Mouse (Mus musculus): ENCODE measurements around the gene Zfp146.
"Not testable (repeated sequence)": the region's sequence is repeated elsewhere in the genome, so short reads cannot be mapped to it uniquely, and the experiment has no call there.

Zfp146 gene

DNA sequence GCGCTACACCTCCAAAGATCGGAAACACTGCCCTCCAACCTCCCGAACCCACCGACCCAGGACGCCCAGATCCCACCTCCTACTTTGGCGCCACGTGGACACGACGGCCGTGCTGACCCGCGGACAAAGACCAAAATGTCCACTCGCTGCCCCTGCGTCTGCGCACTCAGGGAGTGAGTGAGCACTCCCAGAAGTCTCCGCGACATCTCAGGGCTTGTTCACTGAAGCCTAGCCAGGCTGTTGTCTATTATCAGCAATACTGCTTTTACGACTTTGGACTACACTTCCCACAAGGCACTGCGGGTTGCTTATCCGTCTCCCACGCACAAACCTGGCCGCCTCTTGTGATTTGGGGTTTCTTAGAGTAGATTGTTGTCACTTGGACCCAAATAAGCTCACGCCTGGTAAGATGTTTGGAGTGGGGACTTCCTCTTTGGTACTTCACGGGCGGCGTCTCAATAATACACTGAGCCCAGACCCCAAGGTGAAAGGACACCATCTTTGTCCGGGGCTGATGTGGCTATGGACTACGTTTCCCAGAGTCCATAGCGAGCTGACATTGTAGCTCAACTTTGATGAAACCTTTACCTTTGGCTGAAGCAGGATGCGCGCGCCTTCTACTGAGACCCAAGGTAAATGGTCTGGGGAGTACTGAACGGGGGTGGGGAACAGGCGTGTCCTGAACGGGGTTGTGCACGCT is at the start of gene Zfp146:
Gene Zfp146, minus strand, starts transcription at position 168 of the 700 bp plus-strand sequence.
- DNase-seq (ENCODE audit: low spot score in 2 of 2), result peak; percentile 87 to 88

DNA sequence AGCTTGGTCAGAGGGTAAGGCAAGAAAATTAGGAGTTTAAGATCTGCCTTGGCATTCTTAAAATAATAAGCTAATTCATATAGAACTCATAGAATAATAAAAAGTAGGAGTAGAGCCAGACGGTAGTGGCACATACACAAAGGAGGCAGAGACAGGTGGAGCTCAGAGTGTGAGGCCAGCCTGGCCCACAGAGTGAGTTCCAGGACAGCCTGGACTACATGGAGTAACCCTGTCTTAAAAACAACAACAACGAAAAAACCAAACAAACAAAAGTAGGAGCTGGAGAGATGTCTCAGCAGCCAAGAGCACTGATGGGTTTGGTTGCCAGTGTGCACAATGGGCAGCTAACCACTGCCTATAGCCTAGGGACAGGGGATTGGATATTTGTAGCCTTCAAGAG is 47.7 kb upstream of the Zfp146 start:
- no peak for DNase-seq (ENCODE audit: low spot score in 2 of 2)

DNA sequence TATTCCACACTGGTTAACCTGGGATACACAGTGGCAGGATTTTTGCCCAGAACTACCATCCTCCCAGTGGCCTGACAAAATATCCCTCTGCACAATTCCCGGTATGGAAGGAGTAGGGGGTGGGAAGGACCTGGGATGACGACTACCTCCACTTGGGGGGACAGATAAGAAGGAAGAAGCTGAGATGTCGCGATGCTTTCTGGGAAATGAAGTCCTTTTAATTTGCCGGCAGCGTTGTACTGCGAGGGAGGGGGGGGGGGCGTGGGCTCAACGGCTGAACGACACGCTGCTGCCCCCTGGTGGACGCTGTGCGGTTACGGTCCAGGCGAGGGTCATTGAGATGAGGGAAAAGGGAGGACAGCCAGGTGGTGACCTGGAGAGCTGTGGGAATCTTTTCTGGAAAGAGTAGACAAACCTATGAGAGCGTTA is 47.2 kb upstream of the Zfp146 start:
- peak; percentile 59 to 68 for DNase-seq (ENCODE audit: low spot score in 2 of 2)

DNA sequence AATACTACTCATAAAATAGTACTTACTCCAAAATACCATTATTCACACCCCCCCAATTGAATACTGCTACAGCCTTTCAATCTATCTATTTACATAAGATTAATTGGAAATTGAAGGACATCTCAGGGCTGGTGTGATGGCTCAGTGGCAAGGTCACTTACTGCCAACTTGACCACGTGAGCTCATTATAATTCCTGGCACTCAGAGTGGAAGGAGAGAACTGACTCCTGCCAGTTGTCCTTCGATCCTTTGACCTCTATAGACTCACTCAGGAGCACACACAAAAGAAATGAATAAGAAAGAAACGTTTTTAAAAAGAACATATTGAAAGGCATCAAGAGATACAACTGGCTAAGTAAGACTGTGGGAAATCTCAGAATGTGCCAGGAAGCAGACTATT is 46.3 kb upstream of the Zfp146 start:
- DNase-seq (ENCODE audit: low spot score in 2 of 2), result no peak

DNA sequence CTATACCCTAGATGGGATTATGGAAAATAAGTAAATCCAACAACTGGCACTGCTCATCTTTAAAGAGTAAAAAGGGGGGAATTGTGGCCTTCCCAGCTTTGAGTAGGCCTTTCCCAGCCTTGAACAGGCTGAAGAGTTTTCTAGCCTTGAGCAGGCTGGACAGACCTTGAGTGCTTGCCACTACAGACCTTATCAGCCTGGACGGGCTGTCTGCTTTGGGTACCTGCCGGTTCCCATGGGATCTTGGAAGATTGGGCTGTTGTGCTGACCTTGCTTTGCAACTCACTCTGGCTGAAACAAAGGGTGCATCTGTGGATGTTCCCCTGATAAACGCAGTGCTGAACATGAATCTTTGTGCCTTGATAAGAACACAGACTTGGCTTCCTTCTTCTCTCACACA is 44.3 kb upstream of the Zfp146 start:
- DNase-seq (ENCODE audit: low spot score in 2 of 2), result no peak

DNA sequence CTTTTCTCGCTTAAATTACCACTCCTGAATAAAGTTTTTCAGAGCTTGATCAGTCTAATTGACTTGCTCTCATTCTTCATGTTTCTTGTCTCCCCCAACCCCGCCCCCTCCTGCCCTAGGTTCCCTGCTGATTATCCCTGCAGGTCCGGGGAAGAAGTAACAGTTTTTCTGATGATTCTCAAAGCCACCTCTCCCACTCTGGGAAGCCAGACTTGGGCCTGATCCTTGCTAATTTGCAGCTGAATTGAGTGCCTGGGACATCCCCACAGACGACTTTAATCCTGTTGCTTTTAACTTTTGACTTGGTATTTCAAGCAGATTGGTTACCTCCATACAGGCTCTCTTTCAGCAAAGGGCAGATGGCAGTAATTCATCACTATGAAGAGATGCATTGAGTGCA is 41.5 kb upstream of the Zfp146 start:
- no peak for DNase-seq (ENCODE audit: low spot score in 2 of 2)

DNA sequence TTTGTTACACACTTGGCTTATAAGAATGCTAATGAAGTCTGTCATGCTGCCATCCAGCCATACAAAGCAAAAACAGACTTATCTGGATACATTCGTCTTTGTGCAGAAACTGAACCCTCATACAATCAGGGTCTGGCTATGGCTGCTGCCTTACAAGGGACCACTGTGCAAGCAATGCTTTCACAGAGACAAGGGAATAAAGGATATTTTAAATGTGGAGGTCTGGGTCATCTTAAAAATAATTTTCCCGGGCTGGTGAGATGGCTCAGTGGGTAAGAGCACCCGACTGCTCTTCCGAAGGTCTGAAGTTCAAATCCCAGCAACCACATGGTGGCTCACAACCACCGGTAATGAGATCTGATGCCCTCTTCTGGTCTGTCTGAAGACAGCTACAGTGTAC is 36.8 kb upstream of the Zfp146 start:
- DNase-seq (ENCODE audit: low spot score in 2 of 2), result not testable (repeated sequence)

DNA sequence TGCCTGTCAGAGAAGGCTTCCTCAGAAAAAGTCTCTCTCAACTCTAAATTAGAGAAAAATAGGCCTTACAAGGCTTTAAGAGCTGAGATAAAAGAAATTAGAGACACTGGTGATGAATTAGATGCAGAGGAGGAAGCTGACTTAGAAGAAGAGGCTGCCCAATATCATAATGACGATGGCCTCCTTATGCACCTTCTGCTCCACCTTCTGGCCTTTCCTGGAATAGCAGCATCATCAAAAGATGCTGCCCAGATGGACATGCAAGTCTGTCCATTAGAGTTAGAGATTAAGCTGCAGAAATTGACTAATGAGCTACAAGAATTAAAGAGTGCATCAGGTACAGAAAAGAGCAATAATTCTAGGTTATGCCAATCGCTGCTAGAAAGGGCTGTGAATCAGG is 35.8 kb upstream of the Zfp146 start:
- peak; percentile 53 to 64 for DNase-seq (ENCODE audit: low spot score in 2 of 2)

DNA sequence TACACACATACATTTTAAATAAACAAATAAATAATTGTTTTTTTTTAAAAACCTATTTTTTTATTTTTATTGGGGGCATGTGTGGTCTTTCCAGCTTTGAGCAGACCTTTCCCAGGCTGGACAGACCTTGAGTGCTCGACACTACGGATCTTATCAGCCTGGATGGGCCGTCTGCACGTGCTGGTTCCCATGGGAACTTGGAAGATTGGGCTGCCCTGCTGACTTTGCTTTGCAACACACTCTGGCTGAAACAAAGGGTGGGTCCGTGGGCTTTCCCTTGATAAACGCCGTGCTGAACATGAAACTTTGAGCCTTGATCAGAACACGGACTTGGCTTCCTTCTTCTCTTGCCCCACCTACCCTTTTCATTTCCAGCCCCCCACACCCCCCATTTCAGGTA is 34.8 kb upstream of the Zfp146 start:
- DNase-seq (ENCODE audit: low spot score in 2 of 2), result no peak

DNA sequence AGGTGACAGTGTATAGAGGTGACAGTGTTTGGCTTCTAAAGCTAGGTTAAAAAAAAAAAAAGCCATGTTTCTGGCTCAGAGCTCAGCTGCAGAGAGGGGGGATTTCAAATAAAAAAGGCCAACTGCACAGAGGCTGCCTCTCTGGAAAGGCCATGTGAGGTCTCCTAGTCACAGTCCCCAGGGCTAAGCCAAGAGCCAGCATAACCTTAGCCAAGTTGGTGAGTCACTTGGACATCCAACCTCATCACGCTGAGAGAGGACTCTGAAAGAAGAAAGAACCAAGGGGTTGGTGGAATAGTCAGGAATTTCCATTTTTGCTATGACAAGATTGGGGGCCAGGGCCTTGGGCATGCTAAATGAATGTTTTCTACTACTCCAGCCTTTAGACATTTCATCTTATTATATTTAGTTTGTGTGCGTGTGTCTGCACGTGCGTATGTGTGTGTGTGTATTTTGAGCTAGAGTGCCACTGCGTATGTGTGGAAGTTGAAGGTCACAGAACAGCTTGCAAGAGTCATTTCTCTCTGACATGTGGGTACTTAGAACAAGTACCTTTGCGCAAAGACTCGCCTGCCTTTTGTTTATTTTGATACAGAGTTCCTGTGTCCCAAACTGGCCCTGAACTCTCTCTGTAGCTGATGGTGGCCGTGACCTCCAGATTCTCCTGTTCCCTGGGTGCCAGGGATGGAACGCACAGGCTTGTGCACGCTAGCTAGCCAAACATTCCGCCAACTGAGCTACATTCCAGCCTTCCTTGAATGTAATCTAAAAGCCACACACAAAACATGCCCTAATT is 33.5 kb upstream of the Zfp146 start:
- DNase-seq (ENCODE audit: low spot score in 2 of 2), result no peak

DNA sequence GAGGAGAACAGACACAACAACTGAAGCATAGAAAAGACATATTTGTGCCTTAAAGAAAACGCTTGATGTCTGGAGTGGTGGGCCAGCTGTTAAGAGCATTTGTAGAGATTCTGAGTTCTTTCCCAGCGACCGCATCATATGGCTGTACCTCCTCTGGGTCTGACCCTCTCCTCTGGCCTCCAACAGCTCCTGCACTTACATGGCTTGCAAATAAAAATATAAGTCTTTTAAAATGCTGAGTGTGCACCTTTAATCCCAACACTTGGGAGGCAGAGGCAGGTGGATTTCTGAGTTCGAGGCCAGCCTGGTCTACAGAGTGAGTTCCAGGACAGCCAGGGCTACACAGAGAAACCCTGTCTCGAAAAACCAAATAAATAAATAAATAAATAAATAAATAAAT is 31.1 kb upstream of the Zfp146 start:
- DNase-seq (ENCODE audit: low spot score in 2 of 2), result not testable (repeated sequence)

DNA sequence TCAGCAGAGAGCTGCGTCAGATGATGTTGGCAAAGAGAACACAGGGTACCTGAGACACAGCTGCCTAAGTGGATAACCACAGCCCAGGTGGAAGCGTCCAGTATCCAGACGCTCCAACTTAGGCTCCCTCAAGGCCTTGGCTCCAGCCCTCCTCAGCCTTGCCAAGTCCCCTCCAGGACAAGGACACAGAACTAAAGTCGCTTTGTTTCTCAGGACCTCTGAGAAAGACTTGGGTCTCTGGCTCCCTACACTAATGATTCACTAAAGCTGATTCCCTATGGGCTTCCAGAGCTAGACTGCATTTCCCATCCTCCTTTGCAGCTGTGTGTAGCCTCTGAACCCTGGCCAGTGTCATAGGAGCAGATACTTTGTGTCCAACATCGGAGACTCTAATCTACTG is 30.6 kb upstream of the Zfp146 start:
- no peak for DNase-seq (ENCODE audit: low spot score in 2 of 2)

DNA sequence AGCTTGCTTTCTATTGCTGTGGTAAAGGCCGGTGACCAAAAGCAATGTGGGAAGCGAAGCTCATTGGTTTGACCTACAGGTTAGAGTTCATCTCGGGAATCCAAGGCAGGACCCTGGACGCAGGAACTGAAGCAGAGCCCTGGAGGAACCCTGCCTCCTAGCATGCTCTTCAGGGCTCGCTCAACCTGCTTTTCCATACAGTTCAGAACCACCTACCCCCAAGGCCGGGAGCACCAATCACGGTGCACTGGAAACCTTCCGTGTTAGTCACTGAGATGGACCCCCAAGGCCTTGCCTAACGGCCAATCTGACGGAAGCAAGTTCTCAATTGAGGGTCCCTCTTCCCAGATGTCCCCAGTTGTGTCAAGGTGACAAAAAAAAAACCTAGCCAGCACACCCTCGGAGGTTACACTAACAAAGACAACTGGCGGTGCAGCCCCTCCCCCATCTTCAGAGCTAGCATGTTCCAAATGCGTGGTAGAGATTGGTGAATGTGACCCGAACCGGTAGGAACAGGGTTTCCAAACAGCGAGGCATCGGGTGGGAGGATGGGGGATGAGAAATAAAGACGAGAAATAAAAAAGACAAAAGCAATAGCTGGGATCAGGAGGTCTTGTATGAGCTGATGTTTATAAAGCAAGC is 30.1 kb upstream of the Zfp146 start:
- no peak for DNase-seq (ENCODE audit: low spot score in 2 of 2)

DNA sequence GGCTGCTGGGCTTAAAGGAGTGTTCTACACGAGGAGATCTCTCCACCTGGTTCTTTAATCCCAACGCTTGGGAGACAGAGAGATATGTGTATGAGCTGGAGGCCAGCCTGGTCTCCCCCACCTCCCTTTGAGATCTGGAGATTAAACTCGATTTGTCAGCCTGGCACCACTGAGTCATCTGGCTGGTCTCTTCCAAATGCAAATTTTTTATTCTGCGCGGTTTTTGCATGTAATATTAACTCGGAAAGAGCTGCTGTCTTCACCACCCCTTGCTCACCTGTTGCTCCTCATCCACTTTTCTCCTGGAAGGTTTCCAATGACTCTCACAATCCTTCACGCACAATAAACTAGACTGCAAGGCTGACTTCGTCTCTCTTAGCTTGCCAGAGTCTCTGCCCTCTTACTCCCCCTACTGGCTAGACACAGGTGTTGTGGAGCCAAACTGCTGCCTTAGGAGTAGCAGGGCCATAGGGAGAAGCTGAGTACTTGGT is 29.0 kb upstream of the Zfp146 start, which contains the start of gene Capns1:
Gene Capns1, minus strand, starts transcription at position 331 of the 491 bp plus-strand sequence.
- DNase-seq (ENCODE audit: low spot score in 2 of 2), result peak; percentile 63 to 64

DNA sequence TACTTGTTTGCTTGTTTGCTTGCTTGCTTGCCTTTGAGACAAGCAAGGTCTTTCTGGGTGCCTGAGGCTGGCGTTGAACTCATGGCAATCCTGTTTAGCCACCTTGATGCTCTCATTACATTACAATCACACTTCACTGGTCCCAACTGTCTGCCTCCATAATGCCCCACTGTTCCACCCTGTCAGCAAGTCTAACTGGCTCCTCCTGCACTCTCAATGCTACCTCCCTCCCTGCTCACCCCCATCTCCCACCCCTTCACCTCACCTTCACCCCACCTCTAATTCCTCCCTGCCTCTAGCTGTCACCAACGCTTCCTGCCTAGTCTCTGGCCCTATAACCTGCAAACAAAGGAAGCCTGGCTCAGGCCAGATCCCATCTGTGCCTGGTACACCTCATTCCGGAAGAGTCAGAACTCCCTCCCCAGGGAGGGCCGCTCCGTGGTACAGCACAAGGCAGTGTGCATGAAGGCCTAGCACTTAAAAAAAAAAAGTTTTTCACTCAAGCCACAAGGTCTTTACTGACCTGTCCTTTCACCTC is 28.1 kb upstream of the Zfp146 start:
- DNase-seq (ENCODE audit: low spot score in 2 of 2), result no peak

DNA sequence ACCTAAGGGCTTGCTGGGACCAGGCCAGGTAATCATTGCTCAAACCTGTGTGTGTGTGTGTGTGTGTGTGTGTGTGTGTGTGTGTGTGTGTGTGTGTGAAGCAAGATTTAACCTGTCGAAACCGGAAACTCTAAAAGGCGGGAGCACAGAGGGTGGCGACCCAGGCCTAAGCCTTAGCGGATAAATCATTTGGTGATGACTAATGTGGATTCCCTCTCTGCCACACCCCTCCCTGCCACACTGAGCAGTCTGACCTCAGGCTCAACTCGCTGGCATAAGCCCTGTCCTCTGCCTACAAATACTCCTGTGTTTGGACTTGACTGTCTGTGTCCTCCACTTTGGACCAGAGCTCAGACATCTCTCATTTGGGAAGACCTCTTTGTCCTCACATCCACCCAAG is 26.6 kb upstream of the Zfp146 start:
- DNase-seq (ENCODE audit: low spot score in 2 of 2), result no peak

DNA sequence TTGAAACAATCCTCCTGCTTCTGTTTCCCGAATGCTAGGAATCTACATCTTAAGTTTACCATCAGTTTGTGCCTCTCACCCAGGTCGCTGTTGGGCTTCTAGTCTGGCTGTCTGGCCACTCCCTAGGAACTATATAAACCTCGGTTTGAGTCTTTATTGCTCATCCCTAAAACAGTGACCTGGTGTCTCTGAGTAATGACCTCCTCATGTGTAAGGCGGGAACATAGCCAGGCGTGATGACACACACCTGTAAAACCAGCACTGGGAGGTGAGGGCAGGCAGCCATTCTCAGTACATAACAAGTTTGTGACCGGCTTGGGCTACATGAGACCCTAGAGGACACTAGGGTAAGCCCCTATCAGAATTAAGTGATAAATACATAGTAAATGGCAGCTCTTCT is 25.9 kb upstream of the Zfp146 start:
- no peak for DNase-seq (ENCODE audit: low spot score in 2 of 2)

DNA sequence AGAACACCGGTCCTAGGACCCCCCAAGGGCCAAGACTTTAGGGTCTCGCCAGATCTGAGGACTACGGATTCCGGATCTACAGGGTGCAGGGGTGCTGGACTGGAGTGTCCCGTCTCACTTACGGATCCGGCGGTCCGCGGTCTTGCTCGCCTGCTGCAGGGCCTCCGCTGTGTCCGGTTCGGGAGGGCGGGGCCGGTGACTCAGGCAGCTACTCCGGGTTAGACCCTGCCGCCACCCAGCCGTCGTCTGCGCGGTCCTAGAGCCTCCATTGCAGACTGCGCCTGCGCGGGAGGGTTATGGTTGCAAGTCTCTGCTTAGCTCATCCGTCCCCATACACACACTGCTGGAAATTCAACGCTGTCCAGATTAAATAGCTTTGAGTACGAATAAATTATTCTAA is 25.3 kb upstream of the Zfp146 start:
- DNase-seq (ENCODE audit: low spot score in 2 of 2), result peak; percentile 94 to 95

DNA sequence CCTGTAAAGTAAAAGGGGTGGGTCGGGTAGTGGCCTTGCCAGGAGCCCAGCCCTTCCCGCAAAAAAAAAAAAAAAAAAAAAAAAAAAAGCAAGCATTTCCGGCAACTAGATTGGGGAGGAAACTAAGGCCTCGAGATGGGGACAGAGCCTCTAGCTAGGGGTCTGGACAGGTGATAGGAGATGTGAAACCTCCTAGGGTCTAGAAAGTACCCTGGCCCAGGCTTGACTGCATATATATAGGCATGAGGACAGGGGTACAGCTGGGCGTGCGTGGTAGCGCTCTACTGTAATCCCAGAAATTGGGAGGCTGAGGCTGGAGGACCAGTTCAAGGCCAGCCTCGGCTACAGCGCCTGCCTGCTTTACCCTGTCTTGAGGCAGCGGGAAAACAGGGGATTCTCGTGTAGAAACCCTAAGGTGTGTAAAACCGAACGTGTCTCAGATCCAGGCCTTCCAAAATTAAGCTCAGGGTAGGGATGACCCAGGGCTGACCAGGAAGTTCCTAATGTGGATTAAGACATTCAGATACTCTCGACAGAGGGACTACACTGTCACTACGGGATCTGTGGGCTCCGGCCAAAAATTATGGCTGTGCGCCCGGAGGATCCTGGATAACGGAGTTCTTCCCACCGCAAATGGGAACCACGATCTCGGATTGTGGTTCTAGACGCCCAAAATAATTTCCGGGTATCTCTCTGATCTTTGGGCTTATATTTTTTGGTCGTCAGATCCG is 24.7 kb upstream of the Zfp146 start:
- peak in 1 of 2 experiments; percentile 13 for DNase-seq (ENCODE audit: low spot score in 2 of 2)

DNA sequence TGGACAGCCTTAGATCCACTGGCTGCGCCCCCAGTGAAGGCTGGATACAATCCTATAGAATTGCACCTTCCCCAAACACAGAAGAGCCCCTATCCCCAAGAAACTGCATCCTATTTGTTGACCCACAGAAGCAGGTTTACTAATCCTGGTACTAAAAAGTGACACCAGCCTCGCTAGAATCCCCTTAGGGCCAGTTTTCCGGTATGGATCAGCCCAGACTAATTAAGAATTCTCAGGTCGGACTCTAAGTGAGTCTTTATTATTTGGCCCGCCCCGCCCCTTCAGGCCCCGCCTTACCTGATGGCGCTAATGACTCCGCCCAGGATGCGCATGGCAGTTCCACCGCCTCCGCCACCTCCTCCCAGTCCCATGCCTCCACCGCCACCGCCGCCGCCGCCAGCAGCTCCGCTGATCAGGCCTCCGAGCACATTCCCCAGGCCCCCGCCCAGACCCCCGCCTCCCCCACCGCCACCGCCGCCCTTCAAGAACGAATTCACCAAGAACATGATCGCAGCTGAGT is 24.1 kb upstream of the Zfp146 start:
- DNase-seq (ENCODE audit: low spot score in 2 of 2), result peak; percentile 70 to 77

DNA sequence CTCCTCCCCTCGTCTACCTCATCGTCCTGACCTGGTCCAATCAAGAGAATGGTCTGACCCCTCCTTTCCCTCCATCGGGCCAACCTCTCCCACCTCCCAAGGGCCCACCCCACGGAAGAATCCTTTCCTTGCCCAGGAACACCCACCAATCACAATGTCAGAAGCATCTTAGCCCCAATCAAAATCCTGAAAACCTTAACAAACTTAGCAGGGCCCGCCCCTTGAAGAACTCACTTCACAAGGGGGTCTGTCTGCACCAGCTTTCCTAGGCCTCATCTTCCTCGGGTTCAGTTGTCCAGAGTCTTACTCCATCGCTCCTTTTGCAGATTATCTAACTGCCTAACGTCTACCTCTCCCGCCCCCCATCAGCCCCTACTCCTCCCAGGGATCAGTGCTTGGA is 23.5 kb upstream of the Zfp146 start:
- DNase-seq (ENCODE audit: low spot score in 2 of 2), result no peak
